Mouse (Mus musculus) erythroblast, adult 5-6 weeks (primary cell): ENCODE data around the gene Thsd7a. TPM values are rescaled to one million over a fixed set of nuclear protein-coding genes. Genes with fewer than 3 reads are reported as not detected.

ENCODE experiments used
- ATAC-seq: replicated peaks from 2 replicates; pipeline ENCODE4 v1.8.0; 2016; ENCODE audit warnings: moderate number of reproducible peaks, mild to moderate bottlenecking, moderate TSS enrichment, inconsistent platforms; ENCODE audit not compliant: poor library complexity, low FRiP score, severe bottlenecking
- total RNA-seq, 2 experiments: library from RNA; stranded (forward) in 1 of 2; stranded (reverse) in 1 of 2; fragments of 150-400 nt in 1 of 2; fragments of 200-764, 138-1000 nt in 1 of 2; gene quantifications; 2 replicates each; pipeline versions ENCODE4 v1.2.3 to v1.2.4; 2015 to 2017; ENCODE audit warnings: low replicate concordance in 2 of 2

Thsd7a gene
- total RNA-seq, 2 experiments from 2014 or later: 0.09 to 1.3 TPM

- ATAC-seq: no peak
Measured at GRCm38 (mm10) chr6:12416976-12417375, 332.2 kb downstream of the Thsd7a start.

- no peak for ATAC-seq
Measured at GRCm38 (mm10) chr6:12404441-12404840, 344.8 kb downstream of the Thsd7a start.

GRCm38 (mm10) chr6:12402996-12403395, 346.2 kb downstream of the Thsd7a start:
- ATAC-seq: no peak

- no peak for ATAC-seq
Measured at GRCm38 (mm10) chr6:12397776-12398522, 351.3 kb downstream of the Thsd7a start.

- no peak for ATAC-seq
Measured at GRCm38 (mm10) chr6:12393574-12394380, 355.4 kb downstream of the Thsd7a start.

- no peak for ATAC-seq
Measured at GRCm38 (mm10) chr6:12386731-12387130, 362.5 kb downstream of the Thsd7a start.

- no peak for ATAC-seq
Measured at GRCm38 (mm10) chr6:12385591-12385990, 363.6 kb downstream of the Thsd7a start.

- ATAC-seq: no peak
Measured at GRCm38 (mm10) chr6:12381136-12381778, 368.0 kb downstream of the Thsd7a start.

GRCm38 (mm10) chr6:12380717-12381116, 368.5 kb downstream of the Thsd7a start:
- no peak for ATAC-seq

GRCm38 (mm10) chr6:12358737-12359136, 390.5 kb downstream of the Thsd7a start:
- ATAC-seq: no peak

- ATAC-seq: no peak
Measured at GRCm38 (mm10) chr6:12353573-12353972, 395.6 kb downstream of the Thsd7a start.

GRCm38 (mm10) chr6:12352165-12352719, 397.0 kb downstream of the Thsd7a start:
- ATAC-seq: no peak

GRCm38 (mm10) chr6:12350753-12351152, 398.5 kb downstream of the Thsd7a start:
- no peak for ATAC-seq

GRCm38 (mm10) chr6:12349105-12349759, 400.0 kb downstream of the Thsd7a start:
- ATAC-seq: no peak

- ATAC-seq: no peak
Measured at GRCm38 (mm10) chr6:12348667-12349066, 400.5 kb downstream of the Thsd7a start.

- ATAC-seq: no peak
Measured at GRCm38 (mm10) chr6:12336590-12337584, 412.3 kb downstream of the Thsd7a start.

- ATAC-seq: no peak
Measured at GRCm38 (mm10) chr6:12315070-12315909, 433.9 kb downstream of the Thsd7a start.

GRCm38 (mm10) chr6:12307502-12307901, 441.7 kb downstream of the Thsd7a start:
- ATAC-seq: no peak
